Mouse (Mus musculus): ENCODE measurements around the gene 4430402I18Rik.
"Not testable (repeated sequence)": the region's sequence is repeated elsewhere in the genome, so short reads cannot be mapped to it uniquely, and the experiment has no call there.

Gene 4430402I18Rik

DNA sequence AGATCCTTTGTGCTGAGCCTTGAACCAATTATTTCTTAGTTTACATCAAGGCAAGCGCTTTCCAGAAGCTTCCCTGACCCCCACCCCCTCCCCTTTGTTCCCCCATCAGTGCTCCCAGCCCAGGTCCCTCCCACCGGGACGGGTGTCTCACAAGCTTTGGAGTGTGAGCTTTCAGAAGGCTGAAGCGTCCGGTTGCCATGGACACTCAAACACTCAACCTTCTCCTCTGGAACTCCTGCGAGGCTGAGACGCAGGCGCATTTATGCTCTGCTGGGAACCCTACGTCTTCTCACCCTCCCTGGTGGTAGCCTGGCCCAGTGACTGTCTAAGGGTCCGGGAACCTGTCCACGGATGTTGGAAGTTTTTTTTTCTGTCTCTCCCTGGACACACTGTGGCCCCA lies at the start of gene 4430402I18Rik:
Gene 4430402I18Rik, minus strand, starts transcription at position 149 of the 400 bp plus-strand sequence.
- DNase-seq (ENCODE audit: low spot score): no peak

DNA sequence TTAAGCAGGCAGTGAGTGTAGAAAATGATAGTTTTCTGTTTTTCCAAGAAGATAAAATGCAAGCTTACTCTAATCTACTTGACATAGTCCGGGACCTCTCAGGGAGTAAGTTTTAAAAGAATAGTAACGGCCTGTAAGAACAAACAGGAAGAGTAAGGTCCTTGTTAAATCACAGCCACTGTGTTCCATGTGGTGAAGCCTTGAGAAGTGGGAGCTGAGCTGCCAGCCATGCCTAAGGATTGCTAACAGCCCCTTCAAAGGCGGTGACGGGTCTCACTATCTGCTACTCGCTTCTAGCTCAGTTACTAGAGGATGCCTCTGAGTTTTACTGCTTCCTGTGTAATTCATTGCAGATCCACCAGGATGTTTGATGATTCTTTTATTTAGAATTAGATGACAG lies 49.2 kb upstream of the 4430402I18Rik start:
- no peak for DNase-seq (ENCODE audit: low spot score)

DNA sequence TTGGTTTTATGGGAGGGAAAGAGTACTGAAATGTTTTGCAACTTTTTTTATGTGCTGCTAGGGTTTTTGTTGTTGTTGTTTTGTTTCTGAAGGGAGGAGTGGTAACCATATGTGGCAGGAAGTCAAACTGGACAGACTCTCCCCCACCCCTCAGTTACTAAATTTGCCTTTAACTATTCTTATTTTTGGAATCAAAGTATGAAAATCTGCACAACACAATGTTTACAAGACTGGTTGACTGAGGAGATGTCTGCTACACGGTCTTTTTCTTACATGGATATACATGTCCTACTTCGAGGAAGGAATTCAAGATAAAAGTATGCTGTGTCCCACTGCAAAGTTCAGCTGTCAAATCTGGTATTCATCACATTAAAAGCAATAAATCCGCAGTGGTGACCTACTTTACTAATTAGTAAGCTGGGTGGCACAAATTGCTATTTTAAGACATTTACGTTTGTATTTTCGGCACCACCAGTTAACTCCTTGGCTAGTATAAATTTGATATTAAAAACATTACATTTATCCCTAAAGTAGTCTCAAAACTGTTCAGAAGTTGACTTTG lies 48.7 kb upstream of the 4430402I18Rik start:
- DNase-seq (ENCODE audit: low spot score): no peak

- DNase-seq (ENCODE audit: low spot score): no peak
Observed at GRCm38 (mm10) chr19:29015410-29016203, 48.0 kb upstream of the 4430402I18Rik start.

DNA sequence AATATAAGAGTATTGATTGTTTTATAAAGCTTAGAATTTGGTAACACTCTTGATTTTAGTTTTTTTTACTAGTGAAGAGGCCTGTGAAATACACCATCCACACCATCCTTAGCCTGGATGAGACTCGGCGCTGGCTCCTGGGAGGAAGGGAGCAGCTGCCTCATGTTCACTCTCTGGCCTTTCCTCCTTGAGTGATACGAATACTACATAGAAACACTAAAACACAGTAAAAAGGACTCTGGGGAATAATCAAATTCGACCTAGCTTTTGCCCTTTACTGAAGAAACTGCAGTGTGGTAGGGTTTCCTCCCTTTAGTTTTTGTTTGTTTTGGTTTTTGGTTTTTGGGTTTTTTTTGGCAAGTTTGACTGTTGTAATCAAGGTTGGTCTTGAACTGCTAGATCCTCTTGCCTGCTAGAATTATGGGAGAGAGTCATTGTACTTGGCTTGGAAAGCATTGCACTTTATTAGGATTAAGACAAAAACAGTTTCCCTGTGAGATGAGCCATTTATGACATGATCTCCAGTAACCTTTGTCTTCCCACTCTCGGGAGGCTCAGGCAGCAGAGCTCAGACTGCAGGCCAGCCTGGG lies 47.0 kb upstream of the 4430402I18Rik start:
- no peak for DNase-seq (ENCODE audit: low spot score)

- DNase-seq (ENCODE audit: low spot score): no peak
Observed at GRCm38 (mm10) chr19:29011355-29011990, 43.9 kb upstream of the 4430402I18Rik start.

GRCm38 (mm10) chr19:29009046-29009445 lies 41.4 kb upstream of the 4430402I18Rik start:
- no peak for DNase-seq (ENCODE audit: low spot score)

DNA sequence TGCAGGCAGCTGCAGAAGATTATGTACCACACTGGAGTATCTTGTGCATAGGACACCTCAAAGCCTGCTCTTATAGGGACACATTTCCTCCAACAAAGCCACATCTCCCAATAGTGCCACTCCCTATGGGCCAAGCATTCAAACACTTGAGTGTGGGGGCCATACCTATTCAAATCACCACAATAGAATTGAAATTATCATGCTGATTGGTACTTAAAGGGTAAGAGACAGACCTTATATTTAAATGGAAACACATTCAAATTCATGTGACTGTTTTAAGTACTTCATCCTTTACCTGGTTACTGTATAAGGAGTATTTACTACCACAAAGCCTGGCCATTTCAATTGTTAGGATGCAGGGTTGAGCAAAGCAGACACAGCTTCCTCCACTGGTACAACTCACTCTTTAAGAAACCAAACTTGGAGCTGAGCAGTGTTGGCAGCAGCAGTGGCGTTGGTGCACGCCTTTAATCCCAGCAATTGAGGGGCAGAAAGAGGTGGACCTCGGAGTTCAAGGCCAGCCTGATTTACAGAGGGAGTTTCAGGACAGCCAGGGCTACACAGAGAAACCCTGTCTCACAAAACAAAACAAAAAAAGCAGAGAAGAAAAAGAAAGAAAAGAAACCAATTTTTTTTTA lies 40.6 kb upstream of the 4430402I18Rik start:
- DNase-seq (ENCODE audit: low spot score): no peak

- not testable (repeated sequence) for DNase-seq (ENCODE audit: low spot score)
Observed at GRCm38 (mm10) chr19:29000321-29000720, 32.7 kb upstream of the 4430402I18Rik start.

- DNase-seq (ENCODE audit: low spot score): no peak
Observed at GRCm38 (mm10) chr19:28997976-28998630, 30.5 kb upstream of the 4430402I18Rik start.

DNA sequence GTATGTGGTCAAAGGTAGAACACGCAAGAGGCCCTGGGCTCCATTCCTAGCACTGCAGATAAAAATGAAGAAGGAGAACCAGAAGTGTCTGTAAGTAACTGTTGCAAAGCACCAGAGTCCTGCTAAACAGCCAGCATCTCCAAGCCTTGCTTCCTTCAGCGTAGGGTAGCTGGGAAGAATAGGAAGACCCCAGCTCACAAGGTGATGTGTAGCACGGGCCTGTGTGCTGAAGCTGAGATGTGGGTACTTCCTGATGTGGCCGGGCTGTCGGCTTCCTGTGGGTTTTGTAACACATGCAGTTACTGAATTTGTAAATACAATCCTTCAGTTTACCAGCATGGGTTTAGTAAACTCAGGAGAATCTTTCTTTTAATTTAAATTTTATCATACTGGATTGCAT lies 27.8 kb upstream of the 4430402I18Rik start:
- DNase-seq (ENCODE audit: low spot score): no peak

GRCm38 (mm10) chr19:28994870-28995269 lies 27.3 kb upstream of the 4430402I18Rik start:
- DNase-seq (ENCODE audit: low spot score): no peak

- no peak for DNase-seq (ENCODE audit: low spot score)
Observed at GRCm38 (mm10) chr19:28991391-28991790, 23.8 kb upstream of the 4430402I18Rik start.

DNA sequence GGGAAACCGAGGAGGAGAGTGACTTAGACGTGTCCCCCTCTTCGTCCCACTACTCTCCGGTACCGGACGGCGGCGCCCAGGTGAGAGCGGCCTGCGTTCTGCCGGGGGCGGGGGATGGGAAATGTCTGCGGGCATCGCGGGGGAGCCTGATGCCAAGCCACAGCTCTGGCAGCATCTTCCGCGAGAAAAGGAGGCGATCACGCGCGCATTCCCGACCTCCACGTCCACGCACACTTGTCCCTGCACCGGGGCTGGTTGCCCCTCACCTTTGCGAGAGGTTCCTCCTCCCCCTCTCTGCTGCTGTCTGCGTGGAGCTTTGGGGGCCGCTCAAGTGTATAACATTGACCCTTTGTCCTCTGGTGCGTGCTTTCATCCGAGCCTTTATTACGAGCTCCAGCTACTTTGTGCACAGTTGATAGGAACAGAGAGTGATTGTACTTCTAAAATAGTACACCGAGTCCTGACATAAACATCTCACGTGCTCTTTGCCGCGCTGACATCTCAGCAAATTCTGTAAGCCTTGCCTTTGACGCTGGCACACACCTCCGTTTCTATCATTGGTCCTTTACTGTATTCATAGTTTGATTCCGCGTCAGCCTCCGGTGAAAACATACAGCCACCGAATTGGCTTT lies 23.1 kb upstream of the 4430402I18Rik start:
- no peak for DNase-seq (ENCODE audit: low spot score)

GRCm38 (mm10) chr19:28990194-28990589 lies 22.6 kb upstream of the 4430402I18Rik start, which contains the start of gene Cdc37l1:
Gene Cdc37l1, plus strand, starts transcription at chr19:28990352.
- peak; percentile 96 for DNase-seq (ENCODE audit: low spot score)

DNA sequence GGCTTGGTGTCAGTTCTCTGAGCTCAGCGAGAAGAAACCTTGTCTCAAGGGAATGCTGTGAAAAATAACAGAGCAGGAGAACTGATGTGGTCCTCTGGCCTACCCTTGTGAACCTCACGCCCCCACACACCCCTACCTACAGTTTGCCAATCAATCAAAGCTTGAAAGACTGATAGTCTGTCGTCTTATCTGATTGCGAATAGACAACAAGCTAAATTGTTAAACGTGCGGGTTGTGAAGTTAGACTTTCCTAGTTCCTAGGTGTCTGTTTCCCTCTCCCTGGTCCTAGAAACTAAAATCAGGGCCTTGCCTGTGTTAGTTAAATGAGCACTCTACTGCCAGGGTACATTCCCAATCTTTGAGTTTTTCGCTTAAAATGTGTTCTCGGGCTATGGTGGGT lies 21.9 kb upstream of the 4430402I18Rik start:
- no peak for DNase-seq (ENCODE audit: low spot score)

GRCm38 (mm10) chr19:28982617-28983016 lies 15.0 kb upstream of the 4430402I18Rik start:
- DNase-seq (ENCODE audit: low spot score): no peak

DNA sequence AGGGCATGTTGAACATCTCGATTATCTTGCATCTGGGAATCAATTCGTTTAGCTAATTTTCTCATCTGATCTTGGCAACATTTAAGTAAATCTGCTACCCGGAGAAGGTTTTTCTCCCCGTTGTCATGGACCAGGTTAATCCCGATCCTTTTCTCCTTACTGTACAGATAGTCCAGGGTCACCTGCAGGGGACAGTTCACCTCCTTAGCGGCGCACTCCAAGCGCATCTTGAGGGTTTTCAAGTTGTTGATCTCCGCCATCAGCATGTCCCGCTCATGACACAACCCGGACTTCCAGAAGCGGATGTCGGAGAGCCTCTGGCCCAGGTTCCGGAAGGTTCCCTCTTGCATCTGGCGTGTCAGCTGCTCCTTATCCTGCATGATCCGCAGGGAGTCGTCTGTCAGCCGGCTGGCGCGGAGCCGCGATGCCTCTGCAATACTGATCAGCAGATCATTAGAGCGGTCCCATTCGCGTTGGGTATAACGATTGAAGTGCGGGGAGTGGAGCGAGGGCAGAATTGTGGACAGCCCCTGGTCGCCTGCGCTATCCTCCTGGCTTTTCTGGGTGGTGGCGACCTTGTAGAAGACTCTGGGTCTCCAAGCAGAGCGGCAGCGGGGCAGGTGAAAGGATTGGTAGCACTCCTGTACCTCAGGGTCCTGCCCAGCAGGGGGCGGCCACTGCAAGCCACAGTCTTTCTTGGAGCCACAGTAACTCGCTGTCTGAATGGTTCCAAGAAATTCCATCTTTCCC lies 7.4 kb upstream of the 4430402I18Rik start:
- DNase-seq (ENCODE audit: low spot score): peak; percentile 29

DNA sequence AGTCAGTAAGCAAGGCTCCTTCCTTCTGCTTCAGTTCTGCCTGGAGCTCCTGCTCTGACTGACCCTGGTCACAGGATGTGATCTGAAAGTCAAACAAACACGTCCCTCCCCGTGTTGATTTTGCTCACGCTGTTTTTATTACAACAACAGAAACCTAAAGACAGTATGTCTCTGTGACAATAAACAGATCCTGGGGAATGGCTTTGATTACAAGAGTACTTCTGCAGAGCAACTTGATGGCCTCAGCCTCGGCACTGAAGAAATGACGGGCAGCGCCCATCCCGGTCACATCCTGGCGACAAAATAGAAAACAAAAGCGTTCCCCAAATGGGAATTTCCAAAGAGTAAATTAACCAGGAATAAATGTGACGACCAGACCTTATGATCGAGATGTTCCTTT lies 2.7 kb upstream of the 4430402I18Rik start:
- DNase-seq (ENCODE audit: low spot score): no peak

DNA sequence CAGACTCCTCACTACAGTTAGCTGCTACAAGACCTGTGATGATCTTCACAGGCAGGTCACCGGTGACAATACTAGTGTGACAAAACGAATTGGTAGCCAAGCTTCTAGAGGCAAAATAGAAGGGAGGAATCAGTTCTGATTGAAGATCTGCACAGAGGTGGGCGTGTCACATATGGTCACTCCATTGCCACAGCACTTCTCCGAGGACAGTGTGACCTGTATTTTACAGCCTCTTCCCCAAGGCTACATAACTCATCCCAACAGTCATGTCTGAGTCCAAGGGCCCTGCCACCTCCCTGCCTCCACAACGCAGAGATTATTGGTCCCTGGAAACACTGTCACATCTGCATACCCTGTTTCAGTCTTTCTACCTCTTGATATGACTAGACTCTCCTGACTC lies 1.6 kb upstream of the 4430402I18Rik start:
- no peak for DNase-seq (ENCODE audit: low spot score)

Data from urinary bladder, postnatal 10 days (tissue).